In genomic region chr13:39351606-39352005, GRCm38 (mm10) we compare ENCODE assay signal across 21 mouse cellular contexts.
"Had no signal": no experiment of that assay in that cellular context is flagged by ENCODE, and none has a peak within 500 bp of the region (broad histone marks: within the 10 kb centered on the region; RNA-seq: fewer than 3 reads in every experiment).

No protein-coding gene starts in this region.

- H3K27ac ChIP-seq: kidney, postnatal 0 days; limb, embryonic 12.5 days; limb, embryonic 15.5 days; liver, embryonic 14.5 days; macrophage; midbrain, embryonic 12.5 days; midbrain, embryonic 15.5 days; neural tube, embryonic 12.5 days; neural tube, embryonic 15.5 days had no signal

- H3K4me1 ChIP-seq: limb, embryonic 15.5 days; midbrain, embryonic 12.5 days; midbrain, embryonic 15.5 days; neural tube, embryonic 12.5 days had no signal

- H3K4me3 ChIP-seq: limb, embryonic 12.5 days; limb, embryonic 15.5 days; midbrain, embryonic 12.5 days; midbrain, embryonic 15.5 days; neural tube, embryonic 12.5 days; neural tube, embryonic 15.5 days had no signal

- H3K4me2 ChIP-seq: limb, embryonic 12.5 days; limb, embryonic 15.5 days; liver, embryonic 11.5 days; lung, embryonic 14.5 days; midbrain, embryonic 12.5 days; midbrain, embryonic 15.5 days; neural tube, embryonic 12.5 days; neural tube, embryonic 15.5 days had no signal

- H3K9ac ChIP-seq: limb, embryonic 12.5 days; limb, embryonic 15.5 days; liver, embryonic 14.5 days; liver, postnatal 0 days; lung, embryonic 14.5 days; midbrain, embryonic 12.5 days; midbrain, embryonic 15.5 days; neural tube, embryonic 12.5 days; neural tube, embryonic 15.5 days had no signal

- H3K36me3 ChIP-seq: limb, embryonic 12.5 days; limb, embryonic 15.5 days; midbrain, embryonic 12.5 days; midbrain, embryonic 15.5 days; neural tube, embryonic 12.5 days; neural tube, embryonic 15.5 days had no signal

- DNase-seq: kidney, postnatal 25 days; layer of hippocampus, postnatal 36 days; left cerebral cortex, postnatal 4 days; liver, postnatal 0 days; lung, embryonic 14.5 days; right cerebral cortex, adult 18-20 months; right cerebral cortex, postnatal 14 days; right cerebral cortex, postnatal 4 days; thymus, adult 18-20 months; thymus, postnatal 36 days had no signal

- H3K27me3 ChIP-seq: limb, embryonic 12.5 days; limb, embryonic 15.5 days; midbrain, embryonic 12.5 days; midbrain, embryonic 15.5 days; neural tube, embryonic 12.5 days; neural tube, embryonic 15.5 days had no signal

- ATAC-seq: liver, postnatal 0 days; lung, postnatal 0 days; midbrain, embryonic 15.5 days had no signal

- H3K9me3 ChIP-seq: limb, embryonic 12.5 days; limb, embryonic 15.5 days; midbrain, embryonic 12.5 days; midbrain, embryonic 15.5 days; neural tube, embryonic 12.5 days; neural tube, embryonic 15.5 days had no signal
